Mouse (Mus musculus) left cerebral cortex, adult 6 months (tissue): ENCODE results near the gene Btbd35f16. TPM values are rescaled to one million over a fixed set of nuclear protein-coding genes. Genes with fewer than 3 reads are reported as not detected.

Source experiments
- long read RNA-seq, 2 experiments: library from polyadenylated mRNA; unstranded; transcript quantifications; one replicate each; pipeline ENCODE4 v2.0.0; 2019 to 2020
- polyA plus RNA-seq: library from polyadenylated mRNA; unstranded; fragments of <200 nt; fragmentation: Nextera tagmentation; gene quantifications from 2 replicates; pipeline ENCODE4 v1.2.3, GENCODE M21; 2021

The Btbd35f16 gene
- polyA plus RNA-seq, result not detected in 2 replicates
- long read RNA-seq, experiment 1, result 0 reads
- long read RNA-seq, experiment 2, result 0 reads

DNA sequence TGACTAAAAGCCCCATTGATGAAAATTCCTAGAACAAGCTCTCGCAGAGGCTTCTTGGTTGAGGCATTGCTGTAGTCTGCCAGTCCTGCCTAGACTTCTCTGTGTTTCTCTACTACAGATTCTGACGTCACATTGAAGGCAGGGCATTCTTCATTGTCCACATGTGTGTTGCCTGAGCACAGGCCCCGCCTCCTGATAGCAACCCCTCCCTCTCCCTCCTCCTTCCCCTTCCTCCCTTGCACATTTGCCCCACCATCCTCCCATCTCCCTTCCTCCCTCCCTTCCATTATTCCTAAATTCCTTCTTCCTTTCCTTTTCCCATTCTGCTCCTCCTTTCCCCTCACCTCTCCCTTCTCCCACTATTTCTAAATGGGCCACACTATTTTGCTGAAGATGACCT lies at the start of gene Btbd35f16:
Btbd35f16 (minus strand) TSS at position 101 of the 400 bp plus-strand sequence.

Other genes starting within 250 kb of the Btbd35f16 start
- not detected in 2 replicates for gene Btbd35f10, start 204.1 kb downstream of the Btbd35f16 start, polyA plus RNA-seq
- not detected in 2 replicates for gene Btbd35f3, start 80.7 kb upstream of the Btbd35f16 start, polyA plus RNA-seq
- gene Btbd35f28, start 239.6 kb upstream of the Btbd35f16 start, polyA plus RNA-seq, result not detected in 2 replicates